Mouse (Mus musculus) cerebellum, adult 2 months (tissue): ENCODE measurements around the gene Gdf7.

Experiments used
- CTCF ChIP-seq: fragments of 200-500 bp; IDR thresholded peaks from 2 replicates; pipeline ENCODE4 v1.5.1; 2011; ENCODE audit warnings: low read depth, mild to moderate bottlenecking, control low read depth, low read length, moderate library complexity, borderline replicate concordance; ENCODE audit not compliant: insufficient read depth
- POLR2A ChIP-seq: fragments of 200-500 bp; IDR thresholded peaks from 2 replicates; pipeline ENCODE4 v1.6.1; 2011; ENCODE audit warnings: low read length, control low read depth, borderline replicate concordance; ENCODE audit not compliant: insufficient read depth

DNA sequence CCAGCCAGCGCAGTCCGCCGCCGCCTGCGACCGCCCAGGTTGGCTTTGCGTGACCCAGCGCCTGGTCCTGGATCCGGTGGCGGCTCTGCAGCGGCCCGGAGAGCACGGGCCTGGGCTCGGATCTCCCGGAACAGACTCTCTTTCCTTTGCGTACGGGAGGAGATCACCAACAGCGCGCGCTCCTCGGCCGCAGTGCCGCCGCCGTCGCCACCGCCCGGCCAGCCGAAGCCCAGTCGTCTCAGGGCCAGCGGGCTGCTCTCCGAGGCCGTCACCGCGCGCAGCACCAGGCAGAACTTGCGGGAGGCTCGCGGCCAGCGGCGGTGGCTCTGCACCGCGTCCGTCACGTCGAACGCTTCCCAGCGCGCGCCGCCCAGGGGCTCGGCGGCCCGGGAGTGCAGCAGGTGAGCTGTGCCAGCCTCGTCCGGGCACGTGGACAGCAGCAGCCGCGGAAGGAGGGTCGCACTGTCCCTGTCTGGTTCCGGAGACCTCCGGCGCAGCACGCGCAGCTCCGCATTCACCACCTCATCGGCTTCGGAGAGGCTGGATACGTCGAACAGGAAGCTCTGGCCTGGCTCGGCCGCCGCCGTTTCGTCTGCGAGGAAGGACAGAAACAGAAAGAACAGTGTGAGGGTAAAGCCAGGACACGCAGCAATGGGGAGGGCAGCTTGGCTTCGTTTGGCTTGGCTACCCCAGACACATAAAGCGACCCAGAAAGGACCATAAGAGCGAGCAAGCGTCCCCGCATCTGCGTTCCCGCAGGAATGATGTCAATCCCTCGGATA lies 3.2 kb downstream of the Gdf7 start:
- TF ChIP-seq POLR2A = no peak
- TF ChIP-seq CTCF = no peak
